Mouse (Mus musculus) midbrain, postnatal 0 days (tissue): ENCODE data around the gene Pla2g15. TPM values are rescaled to one million over a fixed set of nuclear protein-coding genes. Genes with fewer than 3 reads are reported as not detected.
A peak's percentile ranks its signal among the peaks of the same experiment; 100 is the strongest.

Experiments used
- ATAC-seq: fragments of 200-750 bp; cut with Nextera tagmentation; 2 replicates; pipeline ENCODE4 v1.8.0; 2017; ENCODE audit warnings: moderate number of reproducible peaks, mild to moderate bottlenecking, moderate TSS enrichment, moderate library complexity; ENCODE audit not compliant: low FRiP score
- DNase-seq: peaks from one replicate; pipeline ENCODE4 v3.0.0-alpha.2; 2015; ENCODE audit warnings: low spot score
- H3K27ac ChIP-seq: fragments of 300-500 bp; sonication (generic); 2 replicates; pipeline ENCODE4 v1.5.1; 2014; ENCODE audit warnings: low read depth, mild to moderate bottlenecking, low read length, mixed read lengths
- H3K27me3 ChIP-seq: fragments of 300-500 bp; sonication (generic); 2 replicates; pipeline ENCODE4 v1.6.1; 2014; ENCODE audit warnings: low read length, control low read depth, mixed read lengths; ENCODE audit not compliant: insufficient read depth
- H3K36me3 ChIP-seq: fragments of 300-500 bp; sonication (generic); 2 replicates; pipeline ENCODE4 v1.6.1; 2014; ENCODE audit warnings: low read length, control low read depth, mixed read lengths; ENCODE audit not compliant: insufficient read depth
- H3K4me1 ChIP-seq: fragments of 300-500 bp; sonication (generic); 2 replicates; pipeline ENCODE4 v1.6.1; 2014; ENCODE audit warnings: mild to moderate bottlenecking, control low read depth, antibody characterized with exemption, low read length, mixed read lengths; ENCODE audit not compliant: insufficient read depth
- H3K4me2 ChIP-seq: fragments of 300-500 bp; sonication (generic); 2 replicates; pipeline ENCODE4 v1.6.1; 2014; ENCODE audit warnings: low read depth, mild to moderate bottlenecking, low read length, mixed read lengths; ENCODE audit not compliant: poor library complexity, severe bottlenecking
- H3K4me3 ChIP-seq: fragments of 300-500 bp; sonication (generic); 2 replicates; pipeline ENCODE4 v1.5.1; 2014; ENCODE audit warnings: low read depth, mild to moderate bottlenecking, low read length, moderate library complexity
- H3K9ac ChIP-seq: fragments of 300-500 bp; sonication (generic); replicated peaks from 2 replicates; pipeline ENCODE4 v1.6.1; 2014; ENCODE audit warnings: mild to moderate bottlenecking, low read length, moderate library complexity, mixed read lengths; ENCODE audit not compliant: poor library complexity, severe bottlenecking
- H3K9me3 ChIP-seq: fragments of 300-500 bp; sonication (generic); 2 replicates; pipeline ENCODE4 v1.6.1; 2016; ENCODE audit warnings: low read length, control low read depth
- CTCF ChIP-seq: IDR thresholded peaks from 2 replicates; pipeline ENCODE4 v1.5.1; 2016; ENCODE audit warnings: antibody characterized with exemption, mild to moderate bottlenecking
- WGBS: fragments of 180-500 bp; shearing (Covaris S2); extraction: QIAGEN DNeasy Blood & Tissue Kit; methylation state at CpG from one replicate; pipeline ENCODE4 v1.1.7; 2014; 5-methylcytosine and 5-hydroxymethylcytosine counted together
- polyA plus RNA-seq: library from polyadenylated mRNA; unstranded; fragments of >200 nt; fragmentation: Nextera tagmentation; extraction: Ambion mirVana; gene quantifications from 2 replicates; pipeline ENCODE4 v1.2.1, GENCODE M21; 2015
- total RNA-seq: library from RNA; depleted of rRNA; stranded (reverse); fragments of >200 nt; gene quantifications from 2 replicates; pipeline ENCODE4 v1.2.3, GENCODE M21; 2014

Pla2g15 gene
- total and polyA plus RNA-seq, 2 experiments from 2014 or later = 16.7 to 22.5 TPM

DNA sequence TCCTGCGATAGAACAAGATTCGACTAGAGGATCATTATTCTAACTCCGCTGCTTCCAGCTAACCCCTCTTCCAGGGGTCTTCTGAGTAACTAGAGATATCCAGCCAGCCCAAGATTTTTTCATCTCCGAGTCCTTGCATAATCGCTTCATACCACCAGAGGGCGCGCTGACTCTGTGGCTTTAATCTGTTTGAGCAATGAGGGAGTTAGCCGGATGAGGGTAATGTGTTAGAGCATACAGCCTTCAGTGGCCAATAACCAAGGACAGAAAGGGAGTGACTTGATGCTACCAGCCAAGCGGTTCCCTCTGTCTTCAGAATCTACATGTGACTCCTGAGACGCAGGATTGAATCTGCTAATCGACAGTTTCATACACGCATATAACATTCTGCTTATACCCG is 9.4 kb upstream of the Pla2g15 start:
- H3K27ac ChIP-seq = no peak overlapping the region
- TF ChIP-seq CTCF = peak; percentile 97
- ATAC-seq (peak; percentile 45; the same call in 1 of the 2 replicates), DNase-seq (peak; percentile 86)
- no peak overlapping the region for H3K4me2 ChIP-seq
- no peaks in the 10 kb centered on the region for H3K9me3 ChIP-seq
- WGBS = 12% methylated on average over 13 of the region's 13 CpGs
- H3K4me1 ChIP-seq = peaks cover 17% of the 10 kb centered on the region; the same call in 1 of the 2 replicates
- H3K4me3 ChIP-seq = no peak overlapping the region
- H3K36me3 ChIP-seq = no peaks in the 10 kb centered on the region
- no peak overlapping the region for H3K9ac ChIP-seq
- peaks cover 22% of the 10 kb centered on the region for H3K27me3 ChIP-seq

DNA sequence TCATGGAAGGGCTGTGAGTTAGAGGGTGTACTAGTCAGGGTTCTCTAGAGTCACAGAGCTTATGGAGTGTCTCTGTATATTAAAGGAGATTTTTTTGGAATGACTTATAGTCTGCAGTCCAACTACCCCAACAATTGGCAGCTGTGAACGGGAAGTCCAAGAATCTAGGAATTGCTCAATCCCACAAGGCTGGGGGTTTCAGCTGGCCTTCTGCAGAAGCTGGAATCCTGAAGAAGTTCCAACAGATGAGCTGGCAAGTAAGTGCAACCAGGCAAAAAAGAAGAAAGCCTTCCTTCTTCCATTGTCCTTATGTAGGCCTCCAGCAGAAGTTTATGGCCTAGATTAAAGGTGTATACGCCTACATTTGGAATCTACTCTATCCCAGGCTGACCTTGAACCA is 4.9 kb upstream of the Pla2g15 start:
- H3K36me3 ChIP-seq = no peaks in the 10 kb centered on the region
- no peaks in the 10 kb centered on the region for H3K9me3 ChIP-seq
- WGBS = 94% methylated on average over 2 of the region's 2 CpGs
- no peak for ATAC-seq
- H3K4me3 ChIP-seq = no peak overlapping the region
- no peak overlapping the region for H3K9ac ChIP-seq
- H3K4me1 ChIP-seq = no peaks in the 10 kb centered on the region
- DNase-seq = no peak
- H3K27ac ChIP-seq = no peak overlapping the region
- no peak for TF ChIP-seq CTCF
- H3K27me3 ChIP-seq = no peaks in the 10 kb centered on the region
- no peak overlapping the region for H3K4me2 ChIP-seq

DNA sequence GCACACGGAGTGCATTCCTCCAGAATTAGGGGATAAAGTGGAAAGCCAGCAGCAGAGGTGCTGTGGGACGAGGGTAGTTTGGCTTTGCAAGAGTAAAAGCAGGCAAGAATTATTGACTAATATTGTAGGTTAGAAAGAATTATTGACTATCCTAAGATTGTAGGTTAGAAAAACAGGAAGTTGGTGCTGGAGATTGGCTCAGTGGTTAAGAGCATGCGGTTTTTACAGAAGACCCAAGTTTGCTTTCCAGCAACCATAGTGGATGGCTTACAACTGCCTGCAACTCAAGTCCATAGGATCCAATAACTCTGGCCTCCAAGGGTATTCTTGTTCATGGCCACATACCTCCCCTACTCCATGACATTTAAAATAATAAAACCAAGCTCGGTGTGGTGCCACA is 4.2 kb upstream of the Pla2g15 start:
- DNase-seq = no peak
- Histone ChIP-seq H3K9ac (no peak overlapping the region), H3K4me2 (no peak overlapping the region), H3K9me3 (no peaks in the 10 kb centered on the region), H3K27me3 (no peaks in the 10 kb centered on the region), H3K27ac (no peak overlapping the region), H3K36me3 (no peaks in the 10 kb centered on the region), H3K4me1 (peaks cover 4% of the 10 kb centered on the region; the same call in 1 of the 2 replicates), H3K4me3 (no peak overlapping the region)
- ATAC-seq = no peak
- no peak for TF ChIP-seq CTCF
- 94% methylated on average over 4 of the region's 4 CpGs for WGBS

GRCm38 (mm10) chr8:106147868-106148565 is 2.2 kb upstream of the Pla2g15 start:
- no peak for ATAC-seq
- Histone ChIP-seq H3K9ac (no peak overlapping the region), H3K27me3 (no peaks in the 10 kb centered on the region), H3K36me3 (no peaks in the 10 kb centered on the region), H3K9me3 (no peaks in the 10 kb centered on the region), H3K4me1 (peaks cover 9% of the 10 kb centered on the region; the same call in 1 of the 2 replicates), H3K4me2 (no peak overlapping the region), H3K4me3 (no peak overlapping the region), H3K27ac (no peak overlapping the region)
- no peak for TF ChIP-seq CTCF
- 85% methylated on average over 6 of the region's 6 CpGs for WGBS
- no peak for DNase-seq

DNA sequence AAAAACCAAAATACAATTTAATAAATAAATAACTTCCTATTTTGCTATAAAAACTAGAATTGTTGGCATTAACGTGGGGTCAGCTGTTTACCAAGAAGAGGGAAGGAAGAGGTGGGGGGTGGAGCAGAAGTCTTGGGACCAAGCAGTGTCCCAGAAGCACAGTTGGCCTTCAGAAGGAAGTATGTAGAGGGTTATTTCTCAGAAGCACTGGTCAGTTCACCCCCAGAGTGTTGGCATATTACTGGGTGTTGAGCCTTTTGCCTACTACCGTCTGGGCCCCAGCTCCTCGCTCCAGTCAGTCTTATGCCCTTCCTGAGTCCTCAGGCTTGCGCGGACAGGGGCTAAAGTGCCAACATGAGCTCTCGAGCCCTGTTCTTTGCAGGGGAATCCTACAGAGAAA is 1.2 kb upstream of the Pla2g15 start:
- H3K9ac ChIP-seq = no peak overlapping the region
- TF ChIP-seq CTCF = no peak
- DNase-seq (no peak), ATAC-seq (no peak)
- no peak overlapping the region for H3K4me3 ChIP-seq
- H3K27me3 ChIP-seq = no peaks in the 10 kb centered on the region
- WGBS = 88% methylated on average over 6 of the region's 6 CpGs
- H3K36me3 ChIP-seq = no peaks in the 10 kb centered on the region
- H3K4me1 ChIP-seq = peaks cover 9% of the 10 kb centered on the region; the same call in 1 of the 2 replicates
- H3K9me3 ChIP-seq = no peaks in the 10 kb centered on the region
- H3K27ac ChIP-seq = no peak overlapping the region
- H3K4me2 ChIP-seq = no peak overlapping the region

DNA sequence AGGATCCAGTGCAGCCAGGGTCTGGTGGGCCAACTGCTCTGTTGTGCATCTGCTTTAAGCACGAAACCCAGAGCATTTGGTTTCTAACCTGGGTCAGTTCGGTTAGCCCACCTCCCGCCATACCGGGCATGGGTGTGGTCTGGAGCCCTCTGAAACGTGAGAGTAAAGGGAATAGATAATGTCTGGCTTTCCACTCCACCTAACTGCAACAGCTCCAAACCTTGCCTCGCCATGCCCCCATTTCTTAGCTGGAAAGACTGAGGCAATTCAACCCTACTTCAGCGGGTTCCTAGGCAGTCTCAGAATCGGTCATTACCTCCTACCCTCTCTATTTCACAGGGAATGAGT is 428 bp downstream of the Pla2g15 start:
- 21% methylated on average over 8 of the region's 8 CpGs for WGBS
- peaks cover 9% of the 10 kb centered on the region; the same call in 1 of the 2 replicates for H3K4me1 ChIP-seq
- H3K9me3 ChIP-seq = no peaks in the 10 kb centered on the region
- DNase-seq = no peak
- 0 out of 2 replicates have a peak, but pooled peaks cover 3% of the 10 kb centered on the region for H3K36me3 ChIP-seq
- H3K4me2 ChIP-seq = peak overlapping the region; percentile 63
- H3K4me3 ChIP-seq = peak overlapping the region; percentile 77
- peak overlapping the region; percentile 79 for H3K9ac ChIP-seq
- peak; percentile 6; the same call in 1 of the 2 replicates for ATAC-seq
- H3K27ac ChIP-seq = no peak overlapping the region
- no peak for TF ChIP-seq CTCF
- H3K27me3 ChIP-seq = no peaks in the 10 kb centered on the region
